Mouse (Mus musculus) forebrain, embryonic 16.5 days (tissue): ENCODE results near the gene Olfr1211. TPM values are rescaled to one million over a fixed set of nuclear protein-coding genes. Genes with fewer than 3 reads are reported as not detected.

Experiments used
- ATAC-seq: fragments of 200-750 bp; cut with Nextera tagmentation; 2 replicates; pipeline ENCODE4 v1.8.0; 2017; ENCODE audit warnings: mild to moderate bottlenecking, moderate library complexity
- H3K27ac ChIP-seq: fragments of 300-500 bp; sonication (generic); 2 replicates; pipeline ENCODE4 v1.5.1; 2014; ENCODE audit warnings: low read length, control low read depth
- H3K27me3 ChIP-seq: fragments of 300-500 bp; sonication (generic); replicated peaks from 2 replicates; pipeline ENCODE4 v1.6.1; 2014; ENCODE audit warnings: low read length; ENCODE audit not compliant: control insufficient read depth, insufficient read depth
- H3K36me3 ChIP-seq: fragments of 300-500 bp; sonication (generic); 2 replicates; pipeline ENCODE4 v1.6.1; 2014; ENCODE audit not compliant: control insufficient read depth, insufficient read depth
- H3K4me1 ChIP-seq: fragments of 300-500 bp; sonication (generic); replicated peaks from 2 replicates; pipeline ENCODE4 v1.6.1; 2014; ENCODE audit warnings: low read length; ENCODE audit not compliant: control insufficient read depth, insufficient read depth
- H3K4me2 ChIP-seq: fragments of 300-500 bp; sonication (generic); 2 replicates; pipeline ENCODE4 v1.6.1; 2014; ENCODE audit warnings: mild to moderate bottlenecking, low read length, control low read depth
- H3K4me3 ChIP-seq: fragments of 300-500 bp; sonication (generic); replicated peaks from 2 replicates; pipeline ENCODE4 v1.5.1; 2014; ENCODE audit warnings: mild to moderate bottlenecking, low read length, control low read depth
- H3K9ac ChIP-seq: fragments of 300-500 bp; sonication (generic); replicated peaks from 2 replicates; pipeline ENCODE4 v1.6.1; 2014; ENCODE audit warnings: low read depth, low read length, control low read depth
- H3K9me3 ChIP-seq: fragments of 300-500 bp; sonication (generic); 2 replicates; pipeline ENCODE4 v1.6.1; 2016; ENCODE audit warnings: low read length; ENCODE audit not compliant: control insufficient read depth
- WGBS: fragments of 180-500 bp; shearing (Covaris S2); extraction: QIAGEN DNeasy Blood & Tissue Kit; methylation state at CpG from one replicate; pipeline ENCODE4 v1.1.7; 2014; 5-methylcytosine and 5-hydroxymethylcytosine counted together
- polyA plus RNA-seq: library from polyadenylated mRNA; unstranded; fragments of >200 nt; fragmentation: Nextera tagmentation; extraction: Ambion mirVana; gene quantifications from 2 replicates; pipeline ENCODE4 v1.2.1, GENCODE M21; 2015

Olfr1211 gene
- not detected in 2 replicates for polyA plus RNA-seq

DNA sequence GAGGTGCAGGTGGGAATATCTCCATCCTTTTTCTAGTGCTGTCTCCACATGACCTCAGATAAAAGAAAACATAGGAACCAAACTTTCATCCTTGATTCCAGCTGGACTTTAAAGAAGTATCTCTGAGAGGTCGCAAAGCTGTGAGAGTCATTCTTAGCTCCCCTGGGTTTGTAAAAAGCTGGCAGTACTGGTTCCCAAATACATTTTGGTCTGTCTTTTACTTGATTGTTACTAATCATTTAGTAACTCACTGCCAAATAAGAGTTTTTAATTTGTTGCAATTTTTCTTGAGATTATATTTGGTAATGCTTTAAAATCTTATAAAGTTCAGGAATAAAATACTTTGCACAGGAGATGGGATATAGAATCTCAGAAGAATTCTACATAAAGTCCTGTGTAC lies at the start of gene Olfr1211:
TSS of gene Olfr1211 (minus strand) at position 101 of the 400 bp plus-strand sequence.
- Histone ChIP-seq H3K4me2 (no peak within 1 kb of the TSS), H3K27ac (no peak within 1 kb of the TSS), H3K9me3 (no peaks in the 10 kb centered on the region), H3K27me3 (no peaks in the 10 kb centered on the region), H3K9ac (no peak within 1 kb of the TSS), H3K4me3 (no peak within 1 kb of the TSS), H3K4me1 (no peaks in the 10 kb centered on the region), H3K36me3 (no peaks in the 10 kb centered on the region)
- 88% methylated on average over 1 of the region's 1 CpGs for WGBS
- no peak for ATAC-seq

GRCm38 (mm10) chr2:88980181-88980580 lies 42.3 kb upstream of the Olfr1211 start, which contains the start of gene Gm13762:
TSS of gene Gm13762 (minus strand) at chr2:88980281.
- no peaks in the 10 kb centered on the region for H3K4me1 ChIP-seq
- 88% methylated on average over 1 of the region's 1 CpGs for WGBS
- H3K9ac ChIP-seq: no peak within 1 kb of the TSS
- H3K36me3 ChIP-seq: no peaks in the 10 kb centered on the region
- H3K27me3 ChIP-seq: no peaks in the 10 kb centered on the region
- no peak within 1 kb of the TSS for H3K27ac ChIP-seq
- no peak for ATAC-seq
- H3K9me3 ChIP-seq: no peaks in the 10 kb centered on the region
- H3K4me3 ChIP-seq: no peak within 1 kb of the TSS
- H3K4me2 ChIP-seq: no peak within 1 kb of the TSS

DNA sequence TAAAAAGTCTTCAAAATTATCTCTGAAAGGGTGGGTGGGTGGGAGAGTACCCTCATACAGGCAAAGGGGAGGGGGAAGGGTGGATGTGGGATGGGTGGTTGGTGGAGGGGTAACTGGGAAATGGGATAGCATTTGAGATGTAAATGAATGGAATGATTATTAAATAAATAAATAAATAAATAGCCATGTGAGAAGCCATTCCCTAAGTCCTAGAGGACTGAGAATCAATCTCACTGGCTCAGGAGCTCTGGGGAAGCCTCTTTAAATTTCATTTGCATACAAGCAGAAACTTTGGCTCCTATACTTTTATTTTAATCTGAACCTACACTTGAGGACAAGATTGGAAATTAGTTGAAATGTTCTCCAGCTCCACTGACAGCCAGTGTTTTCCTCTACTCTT lies 15.8 kb upstream of the Olfr1211 start, which contains the start of gene Olfr1212:
TSS of gene Olfr1212 (plus strand) at position 301 of the 400 bp plus-strand sequence.
- no peak for ATAC-seq
- Histone ChIP-seq H3K27ac (no peak within 1 kb of the TSS), H3K4me3 (no peak within 1 kb of the TSS), H3K36me3 (no peaks in the 10 kb centered on the region), H3K4me1 (no peaks in the 10 kb centered on the region), H3K27me3 (no peaks in the 10 kb centered on the region), H3K9me3 (no peaks in the 10 kb centered on the region), H3K4me2 (no peak within 1 kb of the TSS), H3K9ac (no peak within 1 kb of the TSS)

DNA sequence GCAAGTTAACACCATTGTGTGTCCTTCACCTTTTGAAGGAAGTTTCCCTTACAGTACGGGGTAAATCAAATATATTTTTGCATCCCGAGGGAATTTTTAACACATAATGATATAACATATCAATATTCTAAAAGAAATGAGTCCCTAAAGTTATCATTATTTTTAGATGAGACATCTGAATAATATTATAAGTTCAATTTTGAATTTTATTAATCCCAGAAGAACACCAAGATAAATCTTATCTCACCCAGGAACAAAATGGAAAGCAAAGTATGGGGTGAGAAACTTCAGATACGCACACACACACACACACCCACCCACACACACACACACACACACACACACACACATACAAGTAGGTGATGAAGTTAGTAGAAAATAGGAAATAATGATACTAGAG lies 22.9 kb downstream of the Olfr1211 start, which contains the start of gene Olfr1209:
TSS of gene Olfr1209 (minus strand) at position 101 of the 400 bp plus-strand sequence.
- no peaks in the 10 kb centered on the region for H3K9me3 ChIP-seq
- no peaks in the 10 kb centered on the region for H3K4me1 ChIP-seq
- H3K36me3 ChIP-seq: no peaks in the 10 kb centered on the region
- H3K27me3 ChIP-seq: no peaks in the 10 kb centered on the region
- H3K9ac ChIP-seq: no peak within 1 kb of the TSS
- no peak within 1 kb of the TSS for H3K27ac ChIP-seq
- WGBS: 90% methylated on average over 3 of the region's 3 CpGs
- no peak for ATAC-seq
- H3K4me3 ChIP-seq: no peak within 1 kb of the TSS
- H3K4me2 ChIP-seq: no peak within 1 kb of the TSS

GRCm38 (mm10) chr2:88902211-88902610 lies 35.7 kb downstream of the Olfr1211 start, which contains the start of gene Olfr1208:
TSS of gene Olfr1208 (minus strand) at chr2:88902311.
- Histone ChIP-seq H3K36me3 (no peaks in the 10 kb centered on the region), H3K27me3 (no peaks in the 10 kb centered on the region), H3K4me3 (no peak within 1 kb of the TSS), H3K4me2 (no peak within 1 kb of the TSS), H3K27ac (no peak within 1 kb of the TSS), H3K9me3 (no peaks in the 10 kb centered on the region), H3K9ac (no peak within 1 kb of the TSS), H3K4me1 (no peaks in the 10 kb centered on the region)
- no peak for ATAC-seq

Other genes with a start within 250 kb of the Olfr1211 start
- not detected in 2 replicates for gene Olfr1195, start 248.9 kb downstream of the Olfr1211 start, polyA plus RNA-seq
- not detected in 2 replicates for gene Olfr1196, start 233.5 kb downstream of the Olfr1211 start, polyA plus RNA-seq
- not detected in 2 replicates for gene Olfr1197, start 205.7 kb downstream of the Olfr1211 start, polyA plus RNA-seq
- not detected in 2 replicates for gene Olfr1198, start 186.7 kb downstream of the Olfr1211 start, polyA plus RNA-seq
- not detected in 2 replicates for gene Olfr1199, start 177.6 kb downstream of the Olfr1211 start, polyA plus RNA-seq
- not detected in 2 replicates for gene Olfr1200, start 167.6 kb downstream of the Olfr1211 start, polyA plus RNA-seq
- gene Olfr1201, start 145.1 kb downstream of the Olfr1211 start, polyA plus RNA-seq: not detected in 2 replicates
- not detected in 2 replicates for gene Olfr1202, start 123.6 kb downstream of the Olfr1211 start, polyA plus RNA-seq
- not detected in 2 replicates for gene Olfr1205, start 108.4 kb downstream of the Olfr1211 start, polyA plus RNA-seq
- not detected in 2 replicates for gene Olfr1204, start 88.8 kb downstream of the Olfr1211 start, polyA plus RNA-seq
- gene Olfr1206, start 74.9 kb downstream of the Olfr1211 start, polyA plus RNA-seq: not detected in 2 replicates
- not detected in 2 replicates for gene Olfr1208, start 35.8 kb downstream of the Olfr1211 start, polyA plus RNA-seq
- gene Olfr1209, start 23.0 kb downstream of the Olfr1211 start, polyA plus RNA-seq: not detected in 2 replicates
- gene Olfr1212, start 15.9 kb upstream of the Olfr1211 start, polyA plus RNA-seq: not detected in 2 replicates
- not detected in 2 replicates for gene Gm13762, start 42.2 kb upstream of the Olfr1211 start, polyA plus RNA-seq
- gene Olfr1214, start 54.5 kb upstream of the Olfr1211 start, polyA plus RNA-seq: not detected in 2 replicates
- gene Olfr1215, start 68.9 kb upstream of the Olfr1211 start, polyA plus RNA-seq: not detected in 2 replicates
- gene Olfr1216, start 80.2 kb upstream of the Olfr1211 start, polyA plus RNA-seq: not detected in 2 replicates
- not detected in 2 replicates for gene Olfr1217, start 94.0 kb upstream of the Olfr1211 start, polyA plus RNA-seq
- not detected in 2 replicates for gene Olfr1218, start 123.1 kb upstream of the Olfr1211 start, polyA plus RNA-seq
- not detected in 2 replicates for gene Olfr1219, start 145.4 kb upstream of the Olfr1211 start, polyA plus RNA-seq
- not detected in 2 replicates for gene Olfr1220, start 168.7 kb upstream of the Olfr1211 start, polyA plus RNA-seq
- gene Olfr1221, start 179.2 kb upstream of the Olfr1211 start, polyA plus RNA-seq: not detected in 2 replicates
- gene Olfr1222, start 194.9 kb upstream of the Olfr1211 start, polyA plus RNA-seq: not detected in 2 replicates
- gene Olfr1223, start 213.4 kb upstream of the Olfr1211 start, polyA plus RNA-seq: not detected in 2 replicates
- gene Olfr1224-ps1, start 226.0 kb upstream of the Olfr1211 start, polyA plus RNA-seq: not detected in 2 replicates
- gene Olfr1225, start 236.6 kb upstream of the Olfr1211 start, polyA plus RNA-seq: not detected in 2 replicates